Mouse (Mus musculus): ENCODE results near the gene Olfml2a. TPM values are rescaled to one million over a fixed set of nuclear protein-coding genes. Genes with fewer than 3 reads are reported as not detected.

Gene Olfml2a
- polyA plus RNA-seq, 1 experiment from 2014 or later = 0.12 TPM

DNA sequence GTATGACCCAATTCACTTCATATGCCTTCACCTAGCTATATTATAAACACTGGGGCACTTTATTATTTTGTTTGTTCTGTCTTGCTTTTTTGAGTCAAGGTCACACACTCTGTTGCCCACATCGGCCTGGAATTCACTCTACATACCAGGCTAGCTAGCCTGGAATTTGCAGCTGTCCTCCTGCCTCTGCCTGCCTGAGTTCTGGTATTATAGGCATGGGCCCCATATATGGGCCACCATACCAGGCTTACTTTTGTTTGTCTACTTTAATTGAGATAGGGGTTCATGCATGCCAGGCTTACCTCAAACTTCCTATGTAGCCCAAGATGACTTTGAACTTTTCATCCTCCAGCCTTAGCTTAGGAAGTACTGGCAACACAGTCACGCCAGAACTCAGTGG, 10.1 kb downstream of the Olfml2a start:
- H3K36me3 ChIP-seq = no peaks in the 10 kb centered on the region
- H3K4me1 ChIP-seq = peaks cover 7% of the 10 kb centered on the region; the same call in 1 of the 2 replicates
- H3K4me3 ChIP-seq = no peak overlapping the region
- no peak overlapping the region for H3K27ac ChIP-seq
- no peak overlapping the region for H3K4me2 ChIP-seq
- no peak for ATAC-seq
- H3K27me3 ChIP-seq (replicated peaks) = 0 out of 2 replicates have a peak, but pooled peaks cover 8% of the 10 kb centered on the region
- H3K9ac ChIP-seq = no peak overlapping the region
- WGBS (ENCODE audit: insufficient replicate concordance) = 68% methylated on average over 2 of the region's 2 CpGs
- H3K9me3 ChIP-seq (replicated peaks) = no peaks in the 10 kb centered on the region

- Histone ChIP-seq H3K4me3 (no peak overlapping the region), H3K9me3 (replicated peaks) (no peaks in the 10 kb centered on the region), H3K27ac (no peak overlapping the region), H3K4me2 (no peak overlapping the region), H3K4me1 (0 out of 2 replicates have a peak, but pooled peaks cover 5% of the 10 kb centered on the region), H3K9ac (no peak overlapping the region), H3K36me3 (no peaks in the 10 kb centered on the region), H3K27me3 (replicated peaks) (0 out of 2 replicates have a peak, but pooled peaks cover 3% of the 10 kb centered on the region)
- no peak for ATAC-seq
- 69% methylated on average over 5 of the region's 5 CpGs for WGBS (ENCODE audit: insufficient replicate concordance)
Observed at GRCm38 (mm10) chr2:38943161-38943560, 11.4 kb downstream of the Olfml2a start.

DNA sequence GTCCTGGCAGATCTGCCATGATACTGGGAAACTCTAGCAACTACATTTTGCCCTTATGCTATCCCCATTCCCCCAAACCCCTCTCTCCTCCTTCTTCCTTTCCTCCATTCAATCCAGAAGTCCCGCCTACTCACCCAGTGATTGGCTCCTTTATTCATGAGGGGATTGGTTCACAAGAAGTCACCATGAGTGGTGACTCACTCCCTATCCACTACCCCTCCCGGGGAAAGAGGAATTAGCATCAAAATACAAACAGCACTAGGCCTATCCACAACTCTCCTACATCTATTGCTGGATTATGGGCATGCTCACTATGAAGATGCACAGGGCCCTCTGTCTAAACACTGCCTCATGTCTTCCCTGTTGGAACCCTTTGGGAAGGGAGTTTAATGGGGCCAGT, 12.2 kb downstream of the Olfml2a start:
- H3K27ac ChIP-seq = no peak overlapping the region
- H3K9me3 ChIP-seq (replicated peaks) = no peaks in the 10 kb centered on the region
- no peak overlapping the region for H3K4me2 ChIP-seq
- 0 out of 2 replicates have a peak, but pooled peaks cover 3% of the 10 kb centered on the region for H3K27me3 ChIP-seq (replicated peaks)
- 0 out of 2 replicates have a peak, but pooled peaks cover 3% of the 10 kb centered on the region for H3K4me1 ChIP-seq
- no peaks in the 10 kb centered on the region for H3K36me3 ChIP-seq
- WGBS (ENCODE audit: insufficient replicate concordance) = 41% methylated on average over 2 of the region's 2 CpGs
- no peak for ATAC-seq
- no peak overlapping the region for H3K4me3 ChIP-seq
- H3K9ac ChIP-seq = no peak overlapping the region

- H3K27me3 ChIP-seq (replicated peaks) = 0 out of 2 replicates have a peak, but pooled peaks cover 3% of the 10 kb centered on the region
- H3K4me3 ChIP-seq = no peak overlapping the region
- no peak overlapping the region for H3K4me2 ChIP-seq
- no peak overlapping the region for H3K27ac ChIP-seq
- peaks cover 8% of the 10 kb centered on the region for H3K4me1 ChIP-seq
- H3K9ac ChIP-seq = no peak overlapping the region
- no peaks in the 10 kb centered on the region for H3K9me3 ChIP-seq (replicated peaks)
- no peak for ATAC-seq
- 38% methylated on average over 3 of the region's 3 CpGs for WGBS (ENCODE audit: insufficient replicate concordance)
- no peaks in the 10 kb centered on the region for H3K36me3 ChIP-seq
Observed at GRCm38 (mm10) chr2:38944460-38945161, 12.8 kb downstream of the Olfml2a start.

DNA sequence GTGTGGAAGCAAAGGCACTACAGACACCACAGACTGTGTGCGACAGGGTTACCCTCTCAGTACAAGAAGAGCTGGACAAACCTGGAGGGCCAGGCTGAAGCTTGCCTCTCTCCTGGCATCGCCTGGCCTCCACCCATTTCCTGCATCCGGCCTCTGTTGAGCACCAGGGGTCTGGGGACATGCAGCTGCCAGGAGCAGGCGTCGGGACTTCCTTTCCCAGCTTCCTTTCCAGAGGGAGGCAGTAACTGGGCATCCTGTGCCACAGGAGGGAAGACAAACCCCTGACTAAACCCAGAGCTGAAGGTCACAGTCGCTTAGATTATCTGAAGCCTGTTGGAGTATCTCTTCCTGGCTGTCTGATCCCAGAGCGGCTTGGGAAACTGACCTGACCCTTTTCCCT, 15.8 kb downstream of the Olfml2a start:
- no peak overlapping the region for H3K4me2 ChIP-seq

GRCm38 (mm10) chr2:38950281-38950719, 18.5 kb downstream of the Olfml2a start:
- 43% methylated on average over 7 of the region's 7 CpGs for WGBS (ENCODE audit: insufficient replicate concordance)
- no peak overlapping the region for H3K9ac ChIP-seq
- H3K27me3 ChIP-seq (replicated peaks) = 0 out of 2 replicates have a peak, but pooled peaks cover 3% of the 10 kb centered on the region
- no peak overlapping the region for H3K4me3 ChIP-seq
- peak overlapping the region; percentile 19; the same call in 1 of the 2 replicates for H3K4me2 ChIP-seq
- peak; percentile 85 for ATAC-seq
- no peaks in the 10 kb centered on the region for H3K9me3 ChIP-seq (replicated peaks)
- no peaks in the 10 kb centered on the region for H3K36me3 ChIP-seq
- H3K4me1 ChIP-seq = peaks cover 23% of the 10 kb centered on the region
- peak overlapping the region; percentile 41; the same call in 1 of the 2 replicates for H3K27ac ChIP-seq

More for the DNA sequence above, 15.8 kb downstream of the Olfml2a start:
- WGBS (ENCODE audit: insufficient replicate concordance) = 42% methylated on average over 7 of the region's 7 CpGs
- Histone ChIP-seq H3K27ac (no peak overlapping the region), H3K27me3 (replicated peaks) (0 out of 2 replicates have a peak, but pooled peaks cover 3% of the 10 kb centered on the region), H3K36me3 (no peaks in the 10 kb centered on the region), H3K9ac (no peak overlapping the region), H3K9me3 (replicated peaks) (no peaks in the 10 kb centered on the region), H3K4me1 (peaks cover 23% of the 10 kb centered on the region), H3K4me3 (no peak overlapping the region)
- ATAC-seq = no peak

DNA sequence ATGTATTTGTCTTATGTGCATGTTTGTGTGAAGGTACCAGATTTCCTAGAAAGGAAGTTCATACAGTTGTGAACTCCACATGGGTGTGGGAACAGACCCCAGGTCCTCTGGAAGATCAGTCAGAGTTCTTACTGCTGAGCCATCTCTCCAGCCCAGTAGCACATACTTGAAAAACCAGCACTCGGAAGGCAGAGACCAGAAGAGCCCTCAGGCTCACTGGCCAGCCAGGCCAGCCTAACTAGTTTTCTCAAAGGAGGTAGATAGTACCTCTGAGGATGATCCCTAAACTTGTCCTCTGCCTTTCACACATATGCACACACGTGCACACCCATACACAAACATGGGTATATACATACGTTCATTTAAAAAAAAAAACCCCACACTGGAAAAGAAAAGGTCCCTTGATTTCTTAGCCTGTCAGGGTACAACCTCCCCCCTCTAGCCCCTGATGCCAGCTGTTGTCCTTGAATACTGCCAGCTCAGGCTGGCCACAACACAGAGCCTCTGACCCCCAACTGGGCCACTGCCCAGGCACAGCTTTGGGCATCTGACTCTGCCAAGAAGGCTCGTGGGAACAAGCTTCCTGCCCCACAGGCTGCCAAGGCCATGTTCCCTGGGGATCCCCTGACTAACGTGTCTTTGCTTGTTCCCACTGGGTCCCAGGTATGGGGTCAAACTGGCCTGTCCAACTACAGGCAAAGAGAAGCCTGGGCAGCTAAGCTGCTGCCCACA, 21.5 kb downstream of the Olfml2a start:
- no peak overlapping the region for H3K4me3 ChIP-seq
- H3K27ac ChIP-seq = no peak overlapping the region
- H3K9me3 ChIP-seq (replicated peaks) = no peaks in the 10 kb centered on the region
- peaks cover 32% of the 10 kb centered on the region for H3K4me1 ChIP-seq
- H3K27me3 ChIP-seq (replicated peaks) = 0 out of 2 replicates have a peak, but pooled peaks cover 3% of the 10 kb centered on the region
- H3K9ac ChIP-seq = no peak overlapping the region
- no peaks in the 10 kb centered on the region for H3K36me3 ChIP-seq
- H3K4me2 ChIP-seq = no peak overlapping the region
- no peak for ATAC-seq
- WGBS (ENCODE audit: insufficient replicate concordance) = 65% methylated on average over 5 of the region's 5 CpGs

GRCm38 (mm10) chr2:38956062-38956461, 24.3 kb downstream of the Olfml2a start:
- Histone ChIP-seq H3K36me3 (no peaks in the 10 kb centered on the region), H3K27me3 (replicated peaks) (0 out of 2 replicates have a peak, but pooled peaks cover 3% of the 10 kb centered on the region), H3K9ac (no peak overlapping the region), H3K27ac (no peak overlapping the region), H3K4me2 (no peak overlapping the region), H3K4me1 (peaks cover 16% of the 10 kb centered on the region), H3K4me3 (no peak overlapping the region), H3K9me3 (replicated peaks) (no peaks in the 10 kb centered on the region)
- no peak for ATAC-seq
- WGBS (ENCODE audit: insufficient replicate concordance) = 58% methylated on average over 2 of the region's 2 CpGs

DNA sequence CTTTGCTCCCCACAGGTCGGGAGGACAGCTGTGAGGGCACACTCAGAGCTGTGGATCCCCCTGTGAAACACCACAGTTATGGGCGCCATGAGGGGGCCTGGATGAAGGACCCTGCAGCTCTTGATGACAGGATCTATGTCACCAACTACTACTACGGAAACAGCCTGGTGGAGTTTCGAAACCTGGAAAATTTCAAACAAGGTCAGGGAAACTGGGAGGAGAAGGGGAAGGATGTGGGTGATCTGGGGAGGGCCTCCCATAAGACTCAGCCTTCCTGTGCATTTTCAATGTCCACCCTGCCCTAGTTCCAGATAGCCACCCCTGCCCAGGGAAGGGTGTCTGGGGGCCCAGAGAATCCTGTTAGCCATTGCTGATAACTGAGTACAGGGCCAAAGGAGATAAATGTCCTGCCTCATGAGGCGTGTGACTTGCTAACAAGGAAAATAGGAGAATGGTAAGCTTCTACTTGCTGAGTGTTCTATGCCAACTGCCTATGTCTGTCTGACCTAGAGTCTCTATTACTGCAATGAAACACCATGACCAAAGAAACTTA, 26.0 kb downstream of the Olfml2a start:
- Histone ChIP-seq H3K27ac (no peak overlapping the region), H3K4me3 (no peak overlapping the region), H3K4me2 (no peak overlapping the region), H3K4me1 (peaks cover 25% of the 10 kb centered on the region), H3K9me3 (replicated peaks) (no peaks in the 10 kb centered on the region), H3K36me3 (no peaks in the 10 kb centered on the region), H3K27me3 (replicated peaks) (no peaks in the 10 kb centered on the region), H3K9ac (no peak overlapping the region)
- 56% methylated on average over 5 of the region's 5 CpGs for WGBS (ENCODE audit: insufficient replicate concordance)
- ATAC-seq = peak; percentile 52; the same call in 1 of the 2 replicates

DNA sequence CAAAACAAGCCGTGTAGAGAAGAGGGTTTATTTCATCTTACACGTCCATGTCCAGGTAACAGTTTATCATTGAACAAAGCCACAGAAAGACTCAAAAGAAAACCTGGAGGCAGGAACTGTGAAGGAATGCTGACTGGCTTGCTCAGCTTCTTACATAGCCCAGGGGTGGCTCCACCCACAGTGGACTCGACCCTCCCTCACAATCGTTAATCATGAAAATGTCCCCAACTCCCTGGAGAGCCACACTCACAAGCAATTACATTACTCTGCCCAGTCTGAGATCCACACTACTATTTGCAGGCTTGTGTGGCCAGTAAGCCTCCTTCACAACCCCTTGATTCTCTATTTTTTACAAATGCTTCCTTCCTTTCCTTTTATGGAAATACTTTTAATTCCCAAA, 32.4 kb downstream of the Olfml2a start:
- Histone ChIP-seq H3K27ac (no peak overlapping the region), H3K4me1 (peaks cover 33% of the 10 kb centered on the region), H3K9me3 (replicated peaks) (no peaks in the 10 kb centered on the region), H3K4me3 (no peak overlapping the region), H3K36me3 (no peaks in the 10 kb centered on the region), H3K4me2 (no peak overlapping the region), H3K9ac (no peak overlapping the region), H3K27me3 (replicated peaks) (no peaks in the 10 kb centered on the region)
- no peak for ATAC-seq
- WGBS (ENCODE audit: insufficient replicate concordance) = 41% methylated on average over 4 of the region's 4 CpGs

DNA sequence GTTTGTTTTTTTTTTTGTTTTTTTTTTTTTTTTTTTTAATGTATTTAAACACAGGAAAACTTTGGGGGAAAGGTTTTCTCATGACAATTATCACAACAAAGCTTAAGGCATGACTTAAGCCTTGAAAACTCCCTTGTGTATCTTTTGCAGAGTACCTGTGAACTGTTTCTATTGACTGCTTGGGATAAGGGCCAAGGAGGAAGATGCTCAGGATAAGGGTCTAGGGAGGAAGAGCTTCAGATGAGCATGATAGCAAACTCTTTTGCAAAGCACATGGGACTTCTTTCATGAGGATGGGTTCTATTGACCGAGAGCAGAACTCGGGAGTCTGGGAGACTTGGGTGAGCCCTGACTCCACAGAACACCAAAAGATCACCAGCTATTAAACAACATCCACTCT, 37.9 kb downstream of the Olfml2a start:
- WGBS (ENCODE audit: insufficient replicate concordance) = 65% methylated on average over 2 of the region's 2 CpGs
- Histone ChIP-seq H3K4me2 (peak overlapping the region; percentile 50), H3K36me3 (no peaks in the 10 kb centered on the region), H3K4me3 (no peak overlapping the region), H3K27me3 (replicated peaks) (no peaks in the 10 kb centered on the region), H3K27ac (peak overlapping the region; percentile 87), H3K9ac (0 out of 2 replicates have a peak overlapping the region, but pooled peaks have one; percentile 27), H3K9me3 (replicated peaks) (no peaks in the 10 kb centered on the region), H3K4me1 (peaks cover 58% of the 10 kb centered on the region)
- ATAC-seq = peak; percentile 65

DNA sequence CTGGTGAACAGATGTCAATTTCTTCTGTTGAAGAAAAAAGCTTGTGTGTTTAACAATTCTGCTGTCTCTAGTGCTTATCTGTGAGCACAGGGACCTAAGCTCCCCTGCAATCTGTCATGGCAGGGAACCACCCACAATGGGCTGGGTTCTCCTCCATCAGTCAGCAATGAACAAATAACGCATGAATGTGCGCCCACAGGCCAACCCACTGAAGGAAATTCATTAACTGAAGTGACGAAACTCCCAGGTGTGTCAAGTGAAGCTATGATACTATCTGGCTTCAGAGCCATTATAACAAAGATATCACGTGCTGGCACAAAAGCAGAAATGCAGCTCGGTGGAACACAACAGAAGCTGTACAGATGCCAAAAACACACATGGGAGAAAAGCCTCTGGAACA, 38.3 kb downstream of the Olfml2a start:
- WGBS (ENCODE audit: insufficient replicate concordance) = 23% methylated on average over 5 of the region's 5 CpGs
- Histone ChIP-seq H3K4me1 (peaks cover 58% of the 10 kb centered on the region), H3K36me3 (no peaks in the 10 kb centered on the region), H3K27me3 (replicated peaks) (no peaks in the 10 kb centered on the region), H3K4me3 (no peak overlapping the region), H3K9ac (peak overlapping the region; percentile 27; the same call in 1 of the 2 replicates), H3K4me2 (peak overlapping the region; percentile 50), H3K27ac (peak overlapping the region; percentile 87), H3K9me3 (replicated peaks) (no peaks in the 10 kb centered on the region)
- ATAC-seq = peak; percentile 94

Measured in liver, embryonic 12.5 days (tissue).